Mouse (Mus musculus) kidney, embryonic 15.5 days (tissue): ENCODE results near the gene Tceal3. TPM values are rescaled to one million over a fixed set of nuclear protein-coding genes. Genes with fewer than 3 reads are reported as not detected.
"Not testable (repeated sequence)": the region's sequence is repeated elsewhere in the genome, so short reads cannot be mapped to it uniquely, and the experiment has no call there.

Experiments used
- ATAC-seq: fragments of 200-750 bp; cut with Nextera tagmentation; replicated peaks from 2 replicates; pipeline ENCODE4 v1.8.0; 2017; ENCODE audit warnings: moderate TSS enrichment; ENCODE audit not compliant: low FRiP score
- H3K27ac ChIP-seq: fragments of 300-500 bp; sonication (generic); 2 replicates; pipeline ENCODE4 v1.5.1; 2015; ENCODE audit warnings: mild to moderate bottlenecking, inconsistent platforms
- H3K27me3 ChIP-seq: fragments of 300-500 bp; sonication (generic); 2 replicates; pipeline ENCODE4 v1.6.1; 2015; ENCODE audit warnings: inconsistent platforms
- H3K36me3 ChIP-seq: fragments of 300-500 bp; sonication (generic); 2 replicates; pipeline ENCODE4 v1.6.1; 2015; ENCODE audit warnings: inconsistent platforms
- H3K4me1 ChIP-seq: fragments of 300-500 bp; sonication (generic); 2 replicates; pipeline ENCODE4 v1.6.1; 2015; ENCODE audit warnings: inconsistent platforms
- H3K4me2 ChIP-seq: fragments of 300-500 bp; sonication (generic); 2 replicates; pipeline ENCODE4 v1.6.1; 2015; ENCODE audit warnings: moderate library complexity, mild to moderate bottlenecking, inconsistent platforms
- H3K4me3 ChIP-seq: fragments of 300-500 bp; sonication (generic); replicated peaks from 2 replicates; pipeline ENCODE4 v1.5.1; 2015; ENCODE audit warnings: mild to moderate bottlenecking, inconsistent platforms
- H3K9ac ChIP-seq: fragments of 300-500 bp; sonication (generic); 2 replicates; pipeline ENCODE4 v1.6.1; 2015; ENCODE audit warnings: mild to moderate bottlenecking, inconsistent platforms
- H3K9me3 ChIP-seq: fragments of 300-500 bp; sonication (generic); replicated peaks from 2 replicates; pipeline ENCODE4 v1.6.1; 2016; ENCODE audit warnings: inconsistent platforms
- WGBS: fragments of 180-500 bp; shearing (Covaris S2); methylation state at CpG from one replicate; pipeline ENCODE4 v1.1.7; 2015; ENCODE audit warnings: mixed read lengths; 5-methylcytosine and 5-hydroxymethylcytosine counted together
- polyA plus RNA-seq: library from polyadenylated mRNA; unstranded; fragments of >200 nt; fragmentation: Nextera tagmentation; extraction: Ambion mirVana; gene quantifications from 2 replicates; pipeline ENCODE4 v1.2.1, GENCODE M21; 2015

Tceal3 gene
- polyA plus RNA-seq: 9.2 and 10.5 TPM in 2 replicates

- H3K4me3 ChIP-seq: no peak within 1 kb of the TSS
- ATAC-seq: no peak
- WGBS: 55% methylated on average over 12 of the region's 12 CpGs
Observed at GRCm38 (mm10) chrX:136590199-136590896, at the start of gene Tceal3. Gene Tceal3 (plus strand): TSS chrX:136590842.

GRCm38 (mm10) chrX:136543956-136544355, 46.7 kb upstream of the Tceal3 start, which contains the start of gene Kir3dl2:
Gene Kir3dl2 (minus strand): TSS chrX:136544056.
- not testable (repeated sequence) for ATAC-seq, H3K9ac ChIP-seq, H3K9me3 ChIP-seq, H3K27ac ChIP-seq, H3K36me3 ChIP-seq, H3K4me3 ChIP-seq, H3K27me3 ChIP-seq, H3K4me2 ChIP-seq, H3K4me1 ChIP-seq
- WGBS: 73% methylated on average over 1 of the region's 1 CpGs

More at GRCm38 (mm10) chrX:136590199-136590896, at the start of gene Tceal3:
- Histone ChIP-seq H3K9me3 (no peaks in the 10 kb centered on the region), H3K36me3 (no peaks in the 10 kb centered on the region), H3K9ac (no peak within 1 kb of the TSS), H3K27me3 (peaks cover 5% of the 10 kb centered on the region; the same call in 1 of the 2 replicates), H3K4me1 (no peaks in the 10 kb centered on the region), H3K4me2 (peak within 1 kb of the TSS; percentile 27; the same call in 1 of the 2 replicates), H3K27ac (no peak within 1 kb of the TSS)

GRCm38 (mm10) chrX:136569094-136569493, 21.5 kb upstream of the Tceal3 start:
- H3K27ac ChIP-seq, H3K4me2 ChIP-seq, H3K9ac ChIP-seq, H3K4me1 ChIP-seq, ATAC-seq, H3K27me3 ChIP-seq, H3K36me3 ChIP-seq, H3K9me3 ChIP-seq, H3K4me3 ChIP-seq: not testable (repeated sequence)
- 88% methylated on average over 9 of the region's 9 CpGs for WGBS

- Histone ChIP-seq H3K4me2 (no peak overlapping the region), H3K9me3 (no peaks in the 10 kb centered on the region), H3K4me1 (no peaks in the 10 kb centered on the region), H3K27me3 (no peaks in the 10 kb centered on the region), H3K27ac (no peak overlapping the region), H3K36me3 (no peaks in the 10 kb centered on the region), H3K4me3 (no peak overlapping the region), H3K9ac (no peak overlapping the region)
- ATAC-seq: no peak
- 89% methylated on average over 1 of the region's 1 CpGs for WGBS
Observed at GRCm38 (mm10) chrX:136584617-136585016, 6.0 kb upstream of the Tceal3 start.

GRCm38 (mm10) chrX:136590897-136591257, 235 bp downstream of the Tceal3 start:
- Histone ChIP-seq H3K4me3 (no peak overlapping the region), H3K4me2 (peak overlapping the region; percentile 27; the same call in 1 of the 2 replicates), H3K4me1 (no peaks in the 10 kb centered on the region), H3K9ac (no peak overlapping the region), H3K36me3 (no peaks in the 10 kb centered on the region), H3K9me3 (no peaks in the 10 kb centered on the region), H3K27ac (no peak overlapping the region), H3K27me3 (peaks cover 5% of the 10 kb centered on the region; the same call in 1 of the 2 replicates)
- ATAC-seq: no peak
- 29% methylated on average over 2 of the region's 2 CpGs for WGBS

GRCm38 (mm10) chrX:136599416-136599815, 8.8 kb downstream of the Tceal3 start:
- Histone ChIP-seq H3K9ac (no peak overlapping the region), H3K4me2 (no peak overlapping the region), H3K27me3 (no peaks in the 10 kb centered on the region), H3K36me3 (no peaks in the 10 kb centered on the region), H3K4me3 (no peak overlapping the region), H3K9me3 (no peaks in the 10 kb centered on the region), H3K27ac (no peak overlapping the region), H3K4me1 (no peaks in the 10 kb centered on the region)
- WGBS: 22% methylated on average over 3 of the region's 3 CpGs
- ATAC-seq: no peak

GRCm38 (mm10) chrX:136606951-136607350, 16.3 kb downstream of the Tceal3 start:
- Histone ChIP-seq H3K27me3 (peaks cover 14% of the 10 kb centered on the region), H3K4me1 (no peaks in the 10 kb centered on the region), H3K27ac (no peak overlapping the region), H3K4me3 (no peak overlapping the region), H3K4me2 (no peak overlapping the region), H3K36me3 (no peaks in the 10 kb centered on the region), H3K9me3 (no peaks in the 10 kb centered on the region), H3K9ac (no peak overlapping the region)
- no peak for ATAC-seq
- WGBS: 92% methylated on average over 4 of the region's 4 CpGs

GRCm38 (mm10) chrX:136607395-136607794, 16.8 kb downstream of the Tceal3 start:
- WGBS: 91% methylated on average over 3 of the region's 3 CpGs
- no peak overlapping the region for H3K9ac ChIP-seq
- H3K4me2 ChIP-seq: no peak overlapping the region
- H3K4me1 ChIP-seq: no peaks in the 10 kb centered on the region
- no peak overlapping the region for H3K27ac ChIP-seq
- H3K27me3 ChIP-seq: peaks cover 17% of the 10 kb centered on the region
- ATAC-seq: no peak
- H3K9me3 ChIP-seq: no peaks in the 10 kb centered on the region
- H3K36me3 ChIP-seq: no peaks in the 10 kb centered on the region
- no peak overlapping the region for H3K4me3 ChIP-seq

- Histone ChIP-seq H3K4me2 (no peak overlapping the region), H3K9me3 (no peaks in the 10 kb centered on the region), H3K36me3 (no peaks in the 10 kb centered on the region), H3K4me1 (no peaks in the 10 kb centered on the region), H3K27ac (no peak overlapping the region), H3K4me3 (no peak overlapping the region), H3K27me3 (peaks cover 17% of the 10 kb centered on the region), H3K9ac (no peak overlapping the region)
- no peak for ATAC-seq
- WGBS: 61% methylated on average over 3 of the region's 3 CpGs
Observed at GRCm38 (mm10) chrX:136611346-136611745, 20.7 kb downstream of the Tceal3 start.

GRCm38 (mm10) chrX:136615889-136616288, 25.2 kb downstream of the Tceal3 start:
- ATAC-seq, H3K4me1 ChIP-seq, H3K27me3 ChIP-seq: not testable (repeated sequence)

GRCm38 (mm10) chrX:136624905-136625569, 34.4 kb downstream of the Tceal3 start:
- Histone ChIP-seq H3K27me3 (peaks cover 10% of the 10 kb centered on the region; the same call in 1 of the 2 replicates), H3K4me1 (no peaks in the 10 kb centered on the region), H3K9me3 (no peaks in the 10 kb centered on the region), H3K36me3 (no peaks in the 10 kb centered on the region), H3K27ac (no peak overlapping the region), H3K4me3 (no peak overlapping the region), H3K4me2 (no peak overlapping the region), H3K9ac (no peak overlapping the region)
- ATAC-seq: no peak
- 59% methylated on average over 9 of the region's 9 CpGs for WGBS

More at GRCm38 (mm10) chrX:136615889-136616288, 25.2 kb downstream of the Tceal3 start:
- H3K4me3 ChIP-seq, H3K9me3 ChIP-seq, H3K4me2 ChIP-seq, H3K9ac ChIP-seq, H3K36me3 ChIP-seq, H3K27ac ChIP-seq: not testable (repeated sequence)
- WGBS: 47% methylated on average over 3 of the region's 3 CpGs

- Histone ChIP-seq H3K9me3 (no peaks in the 10 kb centered on the region), H3K9ac (no peak overlapping the region), H3K4me3 (no peak overlapping the region), H3K27me3 (peaks cover 10% of the 10 kb centered on the region; the same call in 1 of the 2 replicates), H3K4me2 (no peak overlapping the region), H3K27ac (no peak overlapping the region), H3K4me1 (no peaks in the 10 kb centered on the region), H3K36me3 (no peaks in the 10 kb centered on the region)
- WGBS: 71% methylated on average over 4 of the region's 4 CpGs
- ATAC-seq: no peak
Observed at GRCm38 (mm10) chrX:136625959-136626358, 35.3 kb downstream of the Tceal3 start.
